Comparison of ENCODE assay signal across 9 mouse cellular contexts in genomic region chr1:76942730-76943129, GRCm38 (mm10).
DNase-seq lines count a peak whose midpoint lies in the region; TF ChIP-seq lines count a peak whose summit lies in the region.
"Had no signal": no experiment of that assay in that cellular context is flagged by ENCODE, and none has a peak within 500 bp of the region (broad histone marks: within the 10 kb centered on the region; RNA-seq: fewer than 3 reads in every experiment).

No protein-coding gene starts in this region.

- intact Hi-C loops in heart, postnatal 36 days (cut with DNase I), result loop anchor here (5.0 to 10.0 kb wide), 3 partner anchors 105 to 1008 kb away; partner anchors contain the start of gene Epha4

- H3K27me3 ChIP-seq in heart, embryonic 10.5 days (ENCODE audit: insufficient read depth, poor library complexity, severe bottlenecking), result no peaks in the 10 kb centered on the region
- H3K27me3 ChIP-seq in thymus, adult 2 months (ENCODE audit: control insufficient read depth, insufficient read depth, low read length), result no peaks in the 10 kb centered on the region
- H3K27me3 ChIP-seq: limb, embryonic 13.5 days had no signal

- no peak for TF ChIP-seq POLR2A in thymus, adult 2 months (IDR thresholded peaks at IDR 0.05; ENCODE audit: control insufficient read depth, extremely low read depth, insufficient read depth, low read length, poor library complexity)

- H3K27ac ChIP-seq in heart, embryonic 10.5 days, result no peak overlapping the region
- H3K27ac ChIP-seq in thymus, adult 2 months (ENCODE audit: control insufficient read depth, insufficient read depth, low read length), result no peak overlapping the region
- H3K27ac ChIP-seq: limb, embryonic 13.5 days had no signal

- H3K4me1 ChIP-seq in heart, embryonic 10.5 days, result no peaks in the 10 kb centered on the region
- no peaks in the 10 kb centered on the region for H3K4me1 ChIP-seq in thymus, adult 2 months (replicated peaks; ENCODE audit: control insufficient read depth, insufficient read depth, low read length)
- H3K4me1 ChIP-seq: limb, embryonic 13.5 days had no signal

- no peaks in the 10 kb centered on the region for H3K9me3 ChIP-seq in heart, embryonic 10.5 days
- H3K9me3 ChIP-seq: limb, embryonic 13.5 days had no signal

- no peak for TF ChIP-seq CTCF in thymus, adult 2 months (IDR thresholded peaks at IDR 0.05; ENCODE audit: borderline replicate concordance, control insufficient read depth, extremely low read depth, insufficient read depth, low read length, poor library complexity)

- no peak overlapping the region for H3K4me3 ChIP-seq in heart, embryonic 10.5 days
- H3K4me3 ChIP-seq in thymus, adult 2 months (ENCODE audit: control insufficient read depth, insufficient read depth, low read length), result no peak overlapping the region
- H3K4me3 ChIP-seq: limb, embryonic 13.5 days had no signal

- DNase-seq in heart, adult 18-20 months, result peak; percentile 72
- no peak for DNase-seq in heart, embryonic 10.5 days (ENCODE audit: low spot score)
- peak; percentile 6 to 29 for DNase-seq in urinary bladder, postnatal 36 days (ENCODE audit: low spot score in 2 of 2)
- no peak for DNase-seq in urinary bladder, adult 2 months (ENCODE audit: low spot score)
- peak; percentile 30 to 50 for DNase-seq in heart, postnatal 36 days
- DNase-seq in lung, postnatal 10 days, result peak; percentile 84
- no peak for DNase-seq in thymus, postnatal 36 days
- DNase-seq in thymus, adult 2 months, result no peak

- H3K36me3 ChIP-seq in heart, embryonic 10.5 days, result no peaks in the 10 kb centered on the region
- H3K36me3 ChIP-seq in thymus, adult 2 months (ENCODE audit: control insufficient read depth, insufficient read depth, low read length), result no peaks in the 10 kb centered on the region
- H3K36me3 ChIP-seq: limb, embryonic 13.5 days had no signal

- WGBS in heart, embryonic 10.5 days, result 35% methylated on average over 3 of the region's 3 CpGs
- 66% methylated on average over 3 of the region's 3 CpGs for WGBS in thymus, adult 2 months

Comparison
In these comparisons a context has a peak if more than half of its experiments do, and no peak if none do; other contexts are left out.
1. DNase-seq: peak in heart, adult 18-20 months (2 of 2), urinary bladder, postnatal 36 days (2 of 2), heart, postnatal 36 days (2 of 2) and lung, postnatal 10 days (single experiment); none in heart, embryonic 10.5 days (single experiment), urinary bladder, adult 2 months (single experiment), thymus, postnatal 36 days (0 of 2) and thymus, adult 2 months (single experiment).